Mouse (Mus musculus) G1E (cell line): ENCODE measurements at regions not wholly inside any gene's neighbourhood (a gene's known extent, or its start where the extent isn't known, plus 50 kb on each side); places are given as distances from the start of the nearest gene placed in this dataset.
A peak's percentile ranks its signal among the peaks of the same experiment; 100 is the strongest.

Experiments
- ATAC-seq: 2 replicates; pipeline ENCODE4 v1.8.0; 2016; ENCODE audit warnings: mild to moderate bottlenecking; ENCODE audit not compliant: insufficient number of reproducible peaks, poor library complexity, low FRiP score, severe bottlenecking; ENCODE audit errors: extremely low read depth
- DNase-seq: peaks from one replicate; pipeline ENCODE4 v3.0.0; 2012; ENCODE audit warnings: low spot score
- H3K27me3 ChIP-seq: 2 replicates; pipeline ENCODE4 v1.6.1; 2012; ENCODE audit warnings: mild to moderate bottlenecking, low read length, inconsistent platforms; ENCODE audit not compliant: insufficient read depth
- H3K36me3 ChIP-seq: replicated peaks from 2 replicates; pipeline ENCODE3; 2012; ENCODE audit warnings: mild to moderate bottlenecking, inconsistent platforms
- H3K4me1 ChIP-seq: 2 replicates; pipeline ENCODE4 v1.6.1; 2012; ENCODE audit warnings: low read depth, low read length, inconsistent platforms, mixed read lengths; ENCODE audit not compliant: insufficient read depth
- H3K4me3 ChIP-seq: 2 replicates; pipeline ENCODE4 v1.5.1; 2012; ENCODE audit warnings: low read depth, mild to moderate bottlenecking, inconsistent platforms, low read length, moderate library complexity, mixed read lengths
- H3K9me3 ChIP-seq: replicated peaks from 2 replicates; pipeline ENCODE4 v1.6.1; 2012; ENCODE audit warnings: inconsistent platforms
- CTCF ChIP-seq: IDR thresholded peaks from 2 replicates; pipeline ENCODE4 v1.5.1; 2012; ENCODE audit warnings: low read depth, low read length, inconsistent platforms, mixed read lengths
- GATA1 ChIP-seq: IDR thresholded peaks from 2 replicates; pipeline ENCODE4 v1.6.1; 2012; ENCODE audit warnings: borderline replicate concordance, low read length, inconsistent platforms, mixed read lengths
- GATA2 ChIP-seq: IDR thresholded peaks from 2 replicates; pipeline ENCODE4 v1.6.1; 2012; ENCODE audit warnings: low read depth, low read length, inconsistent platforms, borderline replicate concordance
- POLR2AphosphoS5 ChIP-seq: IDR thresholded peaks from 2 replicates; pipeline ENCODE4 v1.6.1; 2012; ENCODE audit warnings: low read depth, low read length, inconsistent platforms; ENCODE audit not compliant: insufficient replicate concordance
- TAL1 ChIP-seq: conservative IDR thresholded peaks from 2 replicates; pipeline ENCODE4 v1.6.1; 2012; ENCODE audit warnings: low read depth, low read length, inconsistent platforms, mixed read lengths

DNA sequence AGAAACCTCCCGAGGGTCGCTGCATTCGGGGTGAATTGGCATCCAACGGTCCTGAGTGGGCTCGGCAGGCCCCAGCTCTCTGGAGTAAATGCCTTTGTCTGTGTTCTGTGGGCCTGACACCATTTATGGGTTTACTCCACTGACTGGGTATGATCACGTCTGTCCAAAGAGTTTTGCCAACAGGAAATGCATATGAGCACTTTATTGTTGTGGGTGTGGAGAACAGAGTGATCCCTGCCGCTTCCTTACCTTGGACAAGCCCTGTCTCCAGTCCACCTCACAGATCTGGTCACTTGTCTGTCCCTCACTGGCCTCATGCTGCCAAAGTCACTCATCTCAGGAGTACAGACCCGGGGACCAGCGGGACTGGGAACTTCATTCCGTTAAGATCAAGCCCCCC lies 91.6 kb upstream of the Haao start:
- H3K9me3 ChIP-seq = peaks cover 23% of the 10 kb centered on the region
- DNase-seq (no peak), ATAC-seq (no peak)
- no peaks in the 10 kb centered on the region for H3K27me3 ChIP-seq
- no peak for TF ChIP-seq CTCF
- TF ChIP-seq GATA1 = no peak
- no peak for TF ChIP-seq GATA2
- TF ChIP-seq TAL1 = no peak
- no peak for TF ChIP-seq POLR2AphosphoS5
- H3K36me3 ChIP-seq = no peaks in the 10 kb centered on the region
- no peak overlapping the region for H3K4me3 ChIP-seq
- H3K4me1 ChIP-seq = peaks cover 57% of the 10 kb centered on the region

DNA sequence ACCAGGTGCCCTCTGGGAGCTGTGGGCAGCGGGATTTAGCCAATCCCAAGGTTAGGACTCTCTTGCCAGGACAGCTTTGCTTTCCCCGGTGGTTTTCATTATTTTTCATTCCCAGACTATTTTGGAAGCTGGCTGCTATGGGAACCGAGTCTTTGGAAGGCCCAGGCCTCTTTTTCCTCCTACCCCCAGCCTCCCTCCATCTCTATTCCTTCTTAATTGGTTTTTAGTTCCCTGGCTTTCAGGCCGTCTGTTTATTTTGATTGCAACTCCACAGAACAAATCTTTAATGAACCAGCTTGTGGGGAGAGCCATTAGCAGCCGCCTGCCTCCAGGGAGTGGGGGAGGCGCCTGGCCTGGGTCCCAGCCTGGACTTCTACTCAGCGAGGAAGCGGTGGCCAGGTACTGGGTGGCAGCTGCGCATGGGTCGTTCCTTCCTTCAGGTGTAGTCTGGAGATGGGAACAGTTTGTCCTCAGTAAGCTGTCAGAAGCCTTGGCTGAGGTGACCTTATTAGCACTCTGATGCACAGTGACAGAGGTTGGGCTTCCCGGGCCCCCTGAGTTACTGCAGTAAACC lies 91.0 kb upstream of the Haao start:
- ATAC-seq (no peak), DNase-seq (no peak)
- TF ChIP-seq TAL1 = no peak
- no peak for TF ChIP-seq GATA1
- TF ChIP-seq GATA2 = no peak
- no peak for TF ChIP-seq POLR2AphosphoS5
- no peak for TF ChIP-seq CTCF
- Histone ChIP-seq H3K27me3 (no peaks in the 10 kb centered on the region), H3K4me3 (no peak overlapping the region), H3K9me3 (peaks cover 21% of the 10 kb centered on the region), H3K4me1 (peaks cover 60% of the 10 kb centered on the region), H3K36me3 (no peaks in the 10 kb centered on the region)

- DNase-seq = no peak
- no peak for ATAC-seq
- no peaks in the 10 kb centered on the region for H3K36me3 ChIP-seq
- peaks cover 17% of the 10 kb centered on the region for H3K9me3 ChIP-seq
- peaks cover 55% of the 10 kb centered on the region for H3K4me1 ChIP-seq
- H3K4me3 ChIP-seq = no peak overlapping the region
- no peak for TF ChIP-seq GATA2
- TF ChIP-seq CTCF = no peak
- no peaks in the 10 kb centered on the region; the same call in 1 of the 2 replicates for H3K27me3 ChIP-seq
These were observed 89.8 kb upstream of the Haao start for GRCm38 (mm10) chr17:83937576-83937975.

DNA sequence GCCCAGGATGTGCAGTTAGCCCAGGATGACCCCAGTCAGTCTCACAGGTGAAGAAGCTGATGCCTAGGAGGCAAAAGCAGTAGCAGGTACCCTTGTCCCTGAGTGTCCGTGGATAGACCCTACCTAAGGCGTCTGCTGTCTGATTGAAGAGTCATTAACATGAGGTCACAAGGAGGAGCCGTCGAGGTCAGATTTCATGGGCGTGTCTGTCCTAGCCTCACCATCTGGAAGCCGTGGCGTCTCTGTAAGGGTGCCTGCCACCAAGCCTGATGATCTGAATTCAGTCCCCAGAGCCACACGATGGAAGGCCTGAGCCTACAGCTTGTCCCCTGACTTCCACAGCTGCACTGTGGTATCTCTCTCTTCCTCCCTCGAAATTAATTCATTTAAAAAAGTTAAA lies 88.9 kb upstream of the Haao start:
- TF ChIP-seq CTCF (no peak), GATA1 (no peak), TAL1 (no peak), GATA2 (no peak), POLR2AphosphoS5 (no peak)
- peaks cover 54% of the 10 kb centered on the region for H3K4me1 ChIP-seq
- H3K4me3 ChIP-seq = no peak overlapping the region
- DNase-seq = no peak
- H3K9me3 ChIP-seq = peaks cover 10% of the 10 kb centered on the region
- H3K27me3 ChIP-seq = no peaks in the 10 kb centered on the region; the same call in 1 of the 2 replicates
- no peaks in the 10 kb centered on the region for H3K36me3 ChIP-seq
- peak; percentile 67 for ATAC-seq

GRCm38 (mm10) chr17:83935969-83936368 lies 88.2 kb upstream of the Haao start:
- no peaks in the 10 kb centered on the region for H3K36me3 ChIP-seq
- ATAC-seq (no peak), DNase-seq (no peak)
- no peak for TF ChIP-seq CTCF
- no peak for TF ChIP-seq GATA1
- no peak for TF ChIP-seq POLR2AphosphoS5
- no peak for TF ChIP-seq GATA2
- TF ChIP-seq TAL1 = no peak
- H3K4me3 ChIP-seq = no peak overlapping the region
- H3K9me3 ChIP-seq = peaks cover 4% of the 10 kb centered on the region
- peaks cover 56% of the 10 kb centered on the region for H3K4me1 ChIP-seq
- no peaks in the 10 kb centered on the region; the same call in 1 of the 2 replicates for H3K27me3 ChIP-seq

GRCm38 (mm10) chr17:83935232-83935631 lies 87.5 kb upstream of the Haao start:
- no peak for ATAC-seq
- H3K36me3 ChIP-seq = no peaks in the 10 kb centered on the region
- H3K4me3 ChIP-seq = no peak overlapping the region
- no peak for DNase-seq
- peaks cover 57% of the 10 kb centered on the region for H3K4me1 ChIP-seq
- no peak for TF ChIP-seq POLR2AphosphoS5
- TF ChIP-seq TAL1 = no peak
- no peak for TF ChIP-seq GATA1
- no peak for TF ChIP-seq GATA2
- no peak for TF ChIP-seq CTCF
- no peaks in the 10 kb centered on the region; the same call in 1 of the 2 replicates for H3K27me3 ChIP-seq
- H3K9me3 ChIP-seq = no peaks in the 10 kb centered on the region

GRCm38 (mm10) chr17:83933743-83934142 lies 86.0 kb upstream of the Haao start:
- Histone ChIP-seq H3K27me3 (no peaks in the 10 kb centered on the region; the same call in 1 of the 2 replicates), H3K4me1 (peaks cover 49% of the 10 kb centered on the region), H3K36me3 (no peaks in the 10 kb centered on the region), H3K9me3 (no peaks in the 10 kb centered on the region), H3K4me3 (no peak overlapping the region)
- DNase-seq (no peak), ATAC-seq (no peak)
- TF ChIP-seq CTCF (no peak), GATA2 (no peak), TAL1 (no peak), POLR2AphosphoS5 (no peak), GATA1 (no peak)
